Mouse (Mus musculus): ENCODE measurements at regions not wholly inside any gene's neighbourhood (a gene's known extent, or its start where the extent isn't known, plus 50 kb on each side); places are given as distances from the start of the nearest gene placed in this dataset.

DNA sequence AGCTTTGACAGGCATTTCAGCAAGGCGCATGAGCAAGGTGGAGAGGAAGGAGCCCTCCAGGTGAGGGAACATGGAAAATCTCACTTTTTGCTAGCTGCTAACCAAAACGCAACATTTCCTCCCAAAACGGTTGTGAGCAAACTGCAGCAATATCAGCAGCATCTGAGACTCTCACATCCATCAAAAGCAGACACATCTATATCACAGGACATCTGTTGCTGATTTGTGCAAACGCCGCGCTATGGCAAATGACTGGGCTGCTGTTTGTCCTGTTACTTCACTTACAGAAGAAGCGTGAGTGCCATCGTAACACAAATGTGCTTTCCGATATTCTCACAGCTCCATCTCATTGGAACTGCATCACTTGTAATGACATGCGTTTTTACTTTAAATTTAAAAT, 73.5 kb upstream of the Tsc22d1 start:
- TF ChIP-seq CTCF (IDR thresholded peaks at IDR 0.05; ENCODE audit: low read depth) = no peak
- no peak overlapping the region for H3K27ac ChIP-seq (ENCODE audit: low read depth, low read length)
- no peak overlapping the region for H3K4me2 ChIP-seq (ENCODE audit: low read depth)
- ATAC-seq = peak; percentile 51
- H3K9ac ChIP-seq = no peak overlapping the region
- DNase-seq = peak; percentile 41
- no peaks in the 10 kb centered on the region for H3K9me3 ChIP-seq (ENCODE audit: low read length)
- no peak overlapping the region for H3K4me3 ChIP-seq (ENCODE audit: low read depth, low read length)
- no peaks in the 10 kb centered on the region for H3K4me1 ChIP-seq (ENCODE audit: insufficient read depth)
- no peaks in the 10 kb centered on the region for H3K36me3 ChIP-seq (ENCODE audit: insufficient read depth)
- no peaks in the 10 kb centered on the region for H3K27me3 ChIP-seq (ENCODE audit: insufficient read depth, low read length)
- 77% methylated on average over 10 of the region's 10 CpGs for WGBS

DNA sequence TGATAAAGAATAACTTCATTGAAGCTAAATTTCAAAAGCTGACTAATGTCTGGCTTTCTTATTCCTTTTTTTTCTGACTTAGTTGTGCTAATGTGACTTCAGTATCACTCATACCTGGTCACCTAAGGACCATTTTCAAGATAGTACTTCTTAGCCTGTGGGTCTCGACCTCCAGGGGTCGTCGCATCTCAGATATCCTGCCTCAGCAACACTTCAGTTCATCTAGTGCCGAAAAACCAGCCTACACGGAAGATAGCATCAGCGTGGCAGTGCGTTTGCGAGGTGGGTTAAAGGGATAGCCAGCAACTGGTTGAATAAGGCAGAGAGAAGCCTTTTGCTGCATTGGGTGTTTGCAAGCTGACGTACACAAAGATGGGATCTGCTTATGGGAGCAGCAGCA, 62.9 kb upstream of the Tsc22d1 start:
- no peak overlapping the region for H3K27ac ChIP-seq (ENCODE audit: low read depth, low read length)
- H3K9me3 ChIP-seq (ENCODE audit: low read length) = no peaks in the 10 kb centered on the region
- H3K4me1 ChIP-seq (ENCODE audit: insufficient read depth) = no peaks in the 10 kb centered on the region
- H3K4me2 ChIP-seq (ENCODE audit: low read depth) = no peak overlapping the region
- DNase-seq (no peak), ATAC-seq (no peak)
- no peaks in the 10 kb centered on the region for H3K27me3 ChIP-seq (ENCODE audit: insufficient read depth, low read length)
- H3K36me3 ChIP-seq (ENCODE audit: insufficient read depth) = no peaks in the 10 kb centered on the region
- TF ChIP-seq CTCF (IDR thresholded peaks at IDR 0.05; ENCODE audit: low read depth) = no peak
- H3K4me3 ChIP-seq (ENCODE audit: low read depth, low read length) = no peak overlapping the region
- H3K9ac ChIP-seq = no peak overlapping the region
- WGBS = 59% methylated on average over 9 of the region's 9 CpGs

DNA sequence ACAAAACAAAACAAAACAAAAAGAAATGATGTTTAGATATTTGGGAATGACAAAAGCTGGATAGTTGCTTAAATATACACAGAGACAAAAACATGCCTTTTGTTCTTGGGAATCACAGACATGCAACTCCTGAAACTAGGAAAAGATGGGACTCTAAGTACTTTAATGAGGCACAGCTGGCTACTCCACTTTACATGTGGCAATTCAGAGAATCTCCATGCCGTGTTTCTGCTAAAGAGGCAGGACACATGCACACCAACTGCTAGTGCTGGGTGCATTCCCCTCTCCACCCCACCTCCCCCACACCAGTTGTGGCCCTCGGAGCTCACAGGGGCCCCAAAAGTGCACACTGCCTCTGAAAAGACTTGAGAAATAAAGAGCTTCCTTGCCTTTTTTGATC, 58.6 kb upstream of the Tsc22d1 start:
- WGBS = 66% methylated on average over 2 of the region's 2 CpGs
- no peaks in the 10 kb centered on the region for H3K4me1 ChIP-seq (ENCODE audit: insufficient read depth)
- no peak for TF ChIP-seq CTCF (IDR thresholded peaks at IDR 0.05; ENCODE audit: low read depth)
- no peak overlapping the region for H3K9ac ChIP-seq
- DNase-seq = no peak
- no peak overlapping the region for H3K27ac ChIP-seq (ENCODE audit: low read depth, low read length)
- no peak for ATAC-seq
- H3K4me3 ChIP-seq (ENCODE audit: low read depth, low read length) = no peak overlapping the region
- H3K9me3 ChIP-seq (ENCODE audit: low read length) = no peaks in the 10 kb centered on the region
- no peaks in the 10 kb centered on the region for H3K27me3 ChIP-seq (ENCODE audit: insufficient read depth, low read length)
- no peak overlapping the region for H3K4me2 ChIP-seq (ENCODE audit: low read depth)
- H3K36me3 ChIP-seq (ENCODE audit: insufficient read depth) = no peaks in the 10 kb centered on the region

DNA sequence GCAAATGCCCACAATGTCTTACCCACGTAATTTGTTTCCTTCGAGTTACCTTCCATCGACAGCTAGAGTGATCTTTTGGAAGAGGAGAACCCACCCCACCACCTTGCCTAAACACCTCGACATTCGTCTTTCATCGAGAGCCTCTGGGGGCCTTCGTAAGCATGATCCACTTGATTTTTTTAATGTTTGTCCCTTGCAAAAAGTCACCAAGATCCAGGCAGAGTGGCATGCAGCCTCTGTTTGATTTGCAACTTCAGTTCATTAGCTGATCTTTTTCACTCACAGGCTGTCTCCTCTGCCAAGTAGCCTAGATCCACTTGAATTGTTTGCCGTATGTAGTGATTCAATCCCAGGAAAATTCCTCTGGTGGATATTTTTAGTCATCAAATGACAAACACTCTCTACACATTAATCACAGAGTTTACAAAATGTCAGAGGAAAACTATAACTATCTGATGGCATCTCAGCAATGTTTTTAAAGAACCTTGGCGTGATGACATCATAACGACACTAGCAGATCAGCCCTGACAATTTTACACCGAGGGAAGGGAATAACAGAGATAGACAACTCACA, 54.8 kb upstream of the Tsc22d1 start:
- no peak overlapping the region for H3K27ac ChIP-seq (ENCODE audit: low read depth, low read length)
- no peaks in the 10 kb centered on the region for H3K9me3 ChIP-seq (ENCODE audit: low read length)
- ATAC-seq = no peak
- no peak for TF ChIP-seq CTCF (IDR thresholded peaks at IDR 0.05; ENCODE audit: low read depth)
- H3K4me3 ChIP-seq (ENCODE audit: low read depth, low read length) = no peak overlapping the region
- no peak overlapping the region for H3K4me2 ChIP-seq (ENCODE audit: low read depth)
- no peaks in the 10 kb centered on the region for H3K4me1 ChIP-seq (ENCODE audit: insufficient read depth)
- 87% methylated on average over 11 of the region's 11 CpGs for WGBS
- H3K9ac ChIP-seq = no peak overlapping the region
- DNase-seq = no peak
- H3K27me3 ChIP-seq (ENCODE audit: insufficient read depth, low read length) = no peaks in the 10 kb centered on the region
- no peaks in the 10 kb centered on the region for H3K36me3 ChIP-seq (ENCODE audit: insufficient read depth)

DNA sequence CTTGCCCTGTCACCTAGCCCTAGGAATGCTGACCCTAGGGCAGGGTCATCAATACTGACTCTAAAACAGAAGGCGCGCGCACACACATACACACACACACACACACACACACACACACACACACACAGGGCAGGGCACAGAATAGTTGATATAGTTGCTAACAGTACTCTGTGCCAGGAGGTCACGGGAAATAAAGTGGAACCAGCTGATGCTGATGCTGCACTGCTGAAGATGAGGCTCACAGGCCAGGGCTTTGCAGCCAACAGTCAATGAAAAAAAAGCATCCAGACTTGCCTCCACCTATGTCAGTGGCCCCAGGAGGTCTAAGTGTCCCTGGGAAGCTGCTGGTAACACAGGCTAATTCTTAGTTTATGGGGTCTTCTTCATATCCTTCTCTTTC, 50.7 kb upstream of the Tsc22d1 start:
- ATAC-seq = no peak
- no peak overlapping the region for H3K27ac ChIP-seq (ENCODE audit: low read depth, low read length)
- no peak overlapping the region for H3K4me3 ChIP-seq (ENCODE audit: low read depth, low read length)
- DNase-seq = no peak
- no peak overlapping the region for H3K9ac ChIP-seq
- H3K36me3 ChIP-seq (ENCODE audit: insufficient read depth) = no peaks in the 10 kb centered on the region
- WGBS = 92% methylated on average over 4 of the region's 4 CpGs
- no peaks in the 10 kb centered on the region for H3K27me3 ChIP-seq (ENCODE audit: insufficient read depth, low read length)
- no peaks in the 10 kb centered on the region for H3K9me3 ChIP-seq (ENCODE audit: low read length)
- no peak for TF ChIP-seq CTCF (IDR thresholded peaks at IDR 0.05; ENCODE audit: low read depth)
- H3K4me1 ChIP-seq (ENCODE audit: insufficient read depth) = no peaks in the 10 kb centered on the region
- H3K4me2 ChIP-seq (ENCODE audit: low read depth) = no peak overlapping the region
